Mouse (Mus musculus): ENCODE measurements around the gene Mief1.

- peak; percentile 19; the same call in 1 of the 2 replicates for TF ChIP-seq POLR2A (IDR thresholded peaks at IDR 0.05; ENCODE audit: extremely low read depth, insufficient read depth, low read length)
- TF ChIP-seq CTCF (IDR thresholded peaks at IDR 0.05; ENCODE audit: extremely low read depth, insufficient read depth, low read length) = no peak
Measured at GRCm38 (mm10) chr15:80258240-80259170, 24.7 kb downstream of the Mief1 start.
